Mouse (Mus musculus) activated CD4-positive, CD25-positive, alpha-beta regulatory T cell, adult 4 months (primary cell): Measurements from ENCODE around the gene Rgs12. TPM values are rescaled to one million over a fixed set of nuclear protein-coding genes. Genes with fewer than 3 reads are reported as not detected.

Experiments
- ATAC-seq: one replicate; pipeline ENCODE4 v1.8.0; 2017
- polyA plus RNA-seq, 2 experiments: library from polyadenylated mRNA; unstranded; fragments of 100-300 nt; shearing (Covaris generic); gene quantifications; one replicate each; pipeline ENCODE4 v1.2.1; 2017

The Rgs12 gene
- polyA plus RNA-seq, 2 experiments from 2014 or later: 4.8 to 7.8 TPM

DNA sequence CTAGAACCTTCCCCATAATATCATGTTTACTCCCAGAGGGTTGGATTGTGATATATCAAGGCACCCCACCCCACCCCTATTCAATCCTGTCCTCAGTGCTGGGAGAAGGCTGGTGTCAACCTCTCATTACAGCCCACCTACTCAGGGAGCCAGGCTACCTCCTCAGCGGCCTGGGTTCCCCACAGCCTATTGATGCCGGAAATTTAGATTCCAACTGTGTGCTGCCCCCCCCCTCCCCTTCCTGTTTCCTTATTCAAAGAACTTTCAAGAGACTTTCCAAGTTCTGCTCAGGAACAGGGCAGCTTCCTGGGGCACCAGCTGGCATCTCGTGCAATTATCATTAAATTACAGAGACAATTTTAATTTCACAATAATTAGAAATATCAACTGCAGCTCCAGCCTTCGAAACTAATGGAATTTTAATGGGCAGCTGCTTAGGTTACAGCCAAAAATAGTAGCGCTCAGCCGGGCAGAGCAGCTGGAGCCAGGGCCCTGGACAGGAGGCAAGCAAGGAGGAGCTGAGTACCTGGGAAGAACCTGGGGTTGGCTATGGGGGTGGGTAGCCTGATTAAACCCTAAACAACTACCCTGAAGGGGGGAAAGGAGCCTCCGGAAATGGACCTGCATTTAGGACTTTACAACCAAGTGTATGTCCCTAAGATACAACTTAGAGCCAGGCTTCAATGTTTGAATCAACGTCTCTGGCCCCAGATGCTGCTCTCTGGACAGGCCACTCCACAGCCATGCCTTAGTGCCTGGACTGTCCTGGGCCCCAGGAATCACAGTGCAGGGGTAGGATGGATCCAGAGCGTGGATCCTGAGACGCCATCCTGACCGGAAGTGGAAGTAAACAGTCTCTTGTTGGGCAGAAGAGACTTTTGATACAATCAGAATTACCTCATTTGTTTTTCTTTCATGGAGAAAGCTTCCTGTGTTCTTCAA lies 17.5 kb upstream of the Rgs12 start:
- no peak for ATAC-seq

DNA sequence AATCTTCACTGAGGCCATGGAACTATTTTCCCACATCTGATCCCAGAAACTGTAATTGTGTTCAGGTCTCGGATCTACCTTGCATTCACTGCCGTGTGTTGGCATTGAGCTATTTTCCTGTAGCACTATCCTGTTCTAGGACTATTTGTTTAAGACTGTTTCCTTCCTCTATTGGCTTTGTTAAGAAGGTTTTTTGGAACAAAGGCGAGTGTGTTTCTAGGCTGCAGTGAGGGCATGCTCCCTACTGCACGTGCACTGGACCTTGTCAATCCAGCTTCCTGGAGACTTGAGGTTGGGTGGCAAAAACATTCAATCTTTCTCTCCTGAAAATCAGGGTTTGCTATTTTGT lies 16.8 kb upstream of the Rgs12 start:
- no peak for ATAC-seq

DNA sequence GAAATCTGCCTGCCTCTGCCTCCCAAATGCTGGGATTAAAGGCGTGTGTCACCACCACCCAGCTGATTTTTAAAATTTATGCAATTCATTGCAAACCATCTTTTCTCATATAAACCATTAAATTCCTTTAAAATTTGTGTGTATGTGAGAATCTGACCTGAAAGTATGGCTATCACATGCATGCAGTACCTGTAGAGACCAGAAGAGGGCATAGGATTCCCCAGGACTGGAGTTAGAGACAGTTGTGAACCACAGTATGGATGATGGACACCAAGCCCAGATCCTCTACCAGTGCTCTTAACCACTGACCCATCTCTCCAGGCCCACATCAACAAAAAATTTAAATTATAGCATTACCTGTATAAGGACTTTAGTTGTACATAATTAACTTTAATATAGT lies 15.8 kb upstream of the Rgs12 start:
- ATAC-seq: no peak

DNA sequence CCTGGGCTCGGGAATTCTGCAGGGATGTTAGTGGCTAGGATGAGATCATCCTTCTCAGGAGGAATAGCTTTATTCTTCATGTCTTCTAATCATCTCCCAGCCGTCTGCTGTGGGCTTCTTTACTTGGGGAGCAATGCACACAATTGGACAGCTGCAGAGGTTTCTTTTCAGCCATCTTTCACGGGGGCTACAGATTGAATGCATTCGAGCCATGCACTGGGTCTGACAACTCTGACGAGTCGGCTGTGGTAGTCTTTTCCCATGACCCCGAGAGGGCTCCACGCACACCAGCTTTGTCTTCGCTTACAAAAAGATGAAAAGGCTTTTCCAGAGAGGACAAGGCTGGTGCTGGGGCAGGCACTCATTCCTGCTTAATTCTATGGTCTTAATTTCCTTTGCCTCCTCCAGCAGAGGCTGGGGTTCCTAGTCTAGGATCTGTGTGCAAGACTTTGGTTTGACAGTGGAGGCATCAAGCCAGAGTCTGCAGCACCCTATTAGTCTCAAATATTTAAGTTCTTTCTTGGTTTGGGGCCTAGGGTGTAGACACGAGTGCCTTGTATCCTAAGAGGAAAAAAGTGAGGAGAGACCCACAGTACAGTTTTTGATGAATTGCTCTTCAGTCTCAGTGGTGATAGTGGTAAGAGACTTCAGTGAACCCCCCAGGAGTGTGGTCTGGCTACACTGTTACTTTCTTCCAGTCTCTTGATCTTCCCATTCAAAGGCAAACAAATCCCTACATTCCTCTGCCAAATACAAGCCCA lies 7.4 kb upstream of the Rgs12 start:
- ATAC-seq: no peak

DNA sequence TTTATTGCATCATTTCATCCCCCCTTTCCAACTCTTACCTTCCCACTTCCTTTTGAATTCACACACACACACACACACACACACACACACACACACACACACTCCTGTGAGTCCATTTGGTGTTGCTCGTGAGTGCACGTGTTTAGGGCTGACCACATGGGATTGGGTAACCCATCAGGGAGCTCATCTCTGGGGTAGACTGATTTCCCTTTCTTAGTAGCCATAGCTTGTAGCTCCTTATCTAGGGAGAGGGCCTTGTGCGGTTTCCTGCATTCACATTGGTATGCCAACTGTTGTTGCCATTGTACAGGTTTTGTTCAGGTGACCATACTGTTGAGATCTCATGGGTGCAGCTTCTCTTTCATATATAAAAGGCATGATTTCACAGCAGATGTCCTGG lies 5.8 kb upstream of the Rgs12 start:
- ATAC-seq: no peak

DNA sequence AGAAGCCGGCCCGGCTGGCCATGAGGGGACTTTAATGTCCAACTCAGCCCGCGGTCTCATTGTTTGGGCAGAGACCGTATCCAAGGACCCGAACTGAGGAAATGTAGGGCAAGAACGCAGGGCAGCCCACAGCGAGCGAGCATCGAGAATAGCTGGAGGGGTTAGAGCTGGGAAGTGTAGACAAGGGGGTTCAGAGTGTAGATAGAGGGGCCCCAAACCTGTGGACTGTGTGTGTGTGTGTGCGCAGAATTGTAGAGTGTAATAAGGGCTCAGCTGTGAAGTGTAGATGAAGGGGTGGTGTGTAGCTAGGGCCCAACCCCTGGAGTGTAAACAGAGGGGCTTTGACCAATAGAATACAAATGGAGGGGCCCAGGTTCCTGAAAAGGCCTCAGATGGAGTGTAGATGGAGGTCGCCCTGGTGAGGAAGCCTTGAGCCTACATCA lies 545 bp downstream of the Rgs12 start:
- no peak for ATAC-seq

DNA sequence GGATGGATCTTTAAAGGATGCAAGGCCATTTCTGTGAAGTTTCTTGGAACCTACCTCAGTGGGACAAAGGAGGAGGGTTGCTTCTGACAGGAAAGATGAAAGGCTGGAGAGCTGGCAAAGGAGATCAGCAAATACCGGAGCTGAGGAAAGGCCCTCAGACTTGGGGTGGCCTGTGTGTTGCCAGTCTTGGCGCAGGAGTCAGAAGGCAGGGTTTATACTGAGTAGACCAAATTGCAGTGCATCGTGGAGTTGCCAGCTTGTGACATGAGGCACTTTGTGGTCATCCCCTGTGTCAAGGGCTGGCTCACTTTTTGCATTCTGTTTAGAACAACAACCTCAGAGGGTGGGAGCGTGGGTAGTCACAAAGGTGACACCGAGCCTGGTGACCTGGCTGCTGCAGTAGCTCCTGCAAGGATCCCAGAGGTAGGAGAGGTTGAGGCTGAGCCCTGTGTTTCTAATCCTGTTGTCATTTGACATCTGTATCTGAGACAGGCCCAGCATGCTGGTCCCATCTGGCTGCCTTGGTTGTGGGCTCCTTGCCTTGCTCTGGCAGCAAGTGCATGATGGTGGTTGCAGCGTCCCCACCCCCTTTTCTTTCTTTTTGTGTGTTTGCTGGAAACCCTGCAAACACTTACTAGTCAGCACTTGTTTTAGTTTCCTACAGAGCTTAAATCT lies 1.4 kb downstream of the Rgs12 start:
- ATAC-seq: no peak

DNA sequence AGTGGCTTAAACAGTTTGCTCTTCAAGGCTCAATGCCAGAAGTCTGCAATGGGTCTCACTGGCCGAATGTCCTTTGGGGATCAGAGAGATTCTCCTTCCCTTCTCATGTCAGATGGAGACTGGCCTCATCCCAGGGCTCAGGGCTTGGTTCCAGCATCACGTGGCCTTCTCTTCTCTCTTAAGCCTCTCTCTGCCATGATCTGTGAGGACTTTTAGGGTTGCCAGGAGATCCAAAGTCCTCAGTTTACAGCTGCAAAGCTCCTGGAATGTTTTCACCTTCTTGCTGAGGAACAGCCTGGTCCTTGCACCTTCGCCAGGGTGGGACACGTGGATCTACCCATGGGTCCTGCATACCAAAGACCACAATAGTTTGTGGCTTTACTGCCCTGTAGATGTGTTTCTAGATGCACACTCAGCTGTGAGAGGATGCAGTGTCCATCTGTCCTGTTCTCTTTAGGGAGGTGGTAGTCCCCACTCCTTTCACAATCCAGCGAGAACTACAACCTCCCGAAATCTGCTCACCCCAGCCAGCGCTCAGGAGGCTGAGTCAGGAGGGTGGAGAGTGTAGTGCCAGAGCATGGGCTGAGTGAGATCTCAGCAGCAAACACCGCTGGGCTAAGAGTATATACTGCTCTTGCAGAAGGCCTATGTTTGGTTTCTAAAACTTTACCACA lies 2.1 kb downstream of the Rgs12 start:
- ATAC-seq: no peak

GRCm38 (mm10) chr5:34954508-34954907 lies 5.3 kb downstream of the Rgs12 start:
- no peak for ATAC-seq

- no peak for ATAC-seq
Observed at GRCm38 (mm10) chr5:34955630-34956029, 6.4 kb downstream of the Rgs12 start.

DNA sequence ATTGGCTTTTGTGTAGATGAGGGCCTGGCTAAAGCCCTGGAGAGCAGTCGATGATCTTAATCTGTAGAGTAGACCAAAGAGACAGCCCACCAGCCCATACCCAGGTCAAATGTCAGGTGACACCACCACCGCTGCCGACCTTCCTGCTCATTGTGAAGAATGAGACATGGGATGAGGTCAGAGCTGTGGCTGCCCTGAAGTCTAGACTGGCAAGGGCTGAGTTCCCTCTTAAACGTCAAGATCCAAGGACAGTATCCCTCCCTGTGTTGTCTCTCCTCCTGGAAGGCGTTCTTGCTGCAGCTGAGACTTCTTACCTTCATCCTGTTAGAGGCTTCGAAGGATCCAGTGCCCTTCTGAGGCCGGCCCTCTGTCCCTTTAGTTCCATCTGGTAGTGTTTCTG lies 6.9 kb downstream of the Rgs12 start:
- ATAC-seq: no peak

DNA sequence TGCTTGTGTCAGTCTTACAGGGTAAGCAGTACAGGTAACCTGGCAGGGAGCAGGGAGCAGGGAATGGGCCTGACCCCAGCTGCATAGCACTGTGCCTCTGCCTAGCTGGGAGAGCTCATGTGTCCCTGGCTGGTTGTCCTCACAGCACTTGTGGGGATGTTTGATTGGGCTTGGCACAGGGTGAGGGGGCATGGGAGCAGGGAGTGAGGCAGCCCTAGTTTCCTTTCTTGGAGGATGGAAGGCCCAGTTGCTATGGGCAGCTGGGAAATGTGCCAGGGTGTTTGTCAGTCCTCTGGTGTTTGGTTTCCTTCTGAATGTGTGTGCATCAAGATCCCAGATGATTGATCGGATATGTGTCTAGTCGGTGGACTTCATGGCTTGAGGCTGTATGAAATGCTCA lies 7.8 kb downstream of the Rgs12 start:
- no peak for ATAC-seq

DNA sequence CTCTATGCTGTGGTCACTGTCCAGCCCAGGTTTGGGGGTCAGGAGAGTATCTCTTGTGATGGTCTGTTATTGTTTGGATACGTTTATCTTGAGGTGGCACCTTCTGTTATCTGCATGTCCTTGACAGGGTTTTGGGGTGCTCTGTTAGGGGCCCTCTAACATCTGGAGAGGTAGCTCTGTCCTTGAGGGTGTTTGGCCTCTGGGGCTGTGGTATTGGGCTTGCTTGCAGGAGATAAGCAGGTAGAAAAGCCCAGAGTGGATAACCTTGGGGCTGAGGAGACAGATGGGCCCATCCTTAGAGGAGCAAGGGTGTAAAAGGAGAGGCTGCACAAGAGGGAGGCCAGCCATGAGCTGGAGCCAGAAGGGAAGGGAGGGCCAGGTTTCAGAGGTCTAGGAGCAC lies 10.8 kb downstream of the Rgs12 start:
- ATAC-seq: no peak

DNA sequence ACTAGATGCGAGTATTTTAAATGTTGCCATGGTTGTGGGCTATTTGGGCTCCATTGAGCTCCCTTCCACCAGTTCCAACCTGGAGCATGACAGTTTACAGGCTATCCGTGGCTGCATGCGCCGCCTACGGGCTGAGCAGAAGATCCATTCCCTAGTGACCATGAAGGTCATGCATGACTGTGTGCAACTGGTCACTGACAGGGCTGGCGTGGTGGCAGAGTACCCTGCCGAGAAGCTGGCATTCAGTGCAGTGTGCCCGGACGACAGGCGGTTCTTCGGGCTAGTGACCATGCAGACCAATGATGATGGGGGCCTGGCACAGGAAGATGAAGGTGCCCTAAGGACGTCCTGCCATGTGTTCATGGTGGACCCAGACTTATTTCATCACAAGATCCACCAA lies 16.3 kb downstream of the Rgs12 start:
- ATAC-seq: no peak

GRCm38 (mm10) chr5:34968386-34968785 lies 19.1 kb downstream of the Rgs12 start:
- no peak for ATAC-seq

DNA sequence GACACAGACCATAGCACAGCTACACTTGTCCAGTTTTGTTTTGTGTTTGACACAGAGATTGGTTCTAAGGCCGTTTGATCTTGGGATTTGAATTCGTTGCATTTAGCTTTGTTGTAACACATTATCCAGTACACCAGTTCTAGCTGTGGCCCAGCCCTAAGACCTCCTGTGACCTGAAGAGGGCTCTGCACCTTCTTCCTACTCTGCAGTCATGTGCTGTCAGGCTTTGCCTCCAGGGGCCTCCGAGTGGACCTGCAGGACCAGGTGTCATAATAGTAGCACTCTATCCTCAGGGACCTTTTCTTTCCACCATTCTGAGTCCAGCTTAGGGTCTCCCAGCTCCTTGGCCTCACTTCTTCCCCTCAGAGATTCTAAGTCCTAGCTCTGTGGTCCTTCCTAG lies 23.2 kb downstream of the Rgs12 start:
- no peak for ATAC-seq

GRCm38 (mm10) chr5:34973560-34974317 lies 24.5 kb downstream of the Rgs12 start:
- ATAC-seq: peak; percentile 71

DNA sequence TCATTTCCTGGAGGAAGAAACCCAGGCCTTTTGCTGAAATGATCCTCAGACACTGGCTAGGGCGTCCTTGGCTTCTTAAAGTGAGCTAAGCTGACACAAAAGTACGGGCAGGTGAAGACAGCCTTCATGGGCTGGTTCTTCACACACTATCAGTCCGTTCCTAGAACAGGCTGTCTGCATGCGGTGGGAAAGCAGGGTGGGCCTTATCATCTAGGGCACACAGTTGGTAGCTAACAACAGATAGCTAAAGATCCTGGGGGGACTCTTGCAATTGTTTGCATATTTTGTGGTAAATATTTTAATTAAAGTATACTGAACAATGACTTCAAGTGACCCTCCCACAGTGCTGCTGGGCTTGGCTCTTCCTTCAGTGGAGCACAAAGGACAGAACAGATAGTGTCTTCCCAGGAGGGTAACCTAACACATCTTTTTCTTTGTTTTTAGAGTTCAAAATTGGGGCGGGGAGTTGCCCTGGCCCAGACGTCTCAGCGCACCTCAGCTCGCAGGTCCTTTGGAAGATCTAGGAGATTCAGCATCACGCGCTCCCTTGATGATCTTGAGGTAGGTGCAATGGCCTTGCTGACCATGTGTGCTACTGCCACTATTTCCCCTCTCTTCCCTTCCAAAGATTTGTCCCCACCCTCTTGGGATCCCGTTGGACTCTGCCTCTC lies 25.7 kb downstream of the Rgs12 start:
- no peak for ATAC-seq

- ATAC-seq: no peak
Observed at GRCm38 (mm10) chr5:34976540-34977292, 27.5 kb downstream of the Rgs12 start.

GRCm38 (mm10) chr5:34980099-34980498 lies 30.9 kb downstream of the Rgs12 start:
- ATAC-seq: no peak

GRCm38 (mm10) chr5:34981734-34982133 lies 32.5 kb downstream of the Rgs12 start:
- ATAC-seq: no peak
